Mouse (Mus musculus) neural tube, embryonic 15.5 days (tissue): ENCODE measurements around the gene Reg1. TPM values are rescaled to one million over a fixed set of nuclear protein-coding genes. Genes with fewer than 3 reads are reported as not detected.
"Not testable (repeated sequence)": the region's sequence is repeated elsewhere in the genome, so short reads cannot be mapped to it uniquely, and the experiment has no call there.

ENCODE experiments used
- ATAC-seq: fragments of 200-750 bp; cut with Nextera tagmentation; 2 replicates; pipeline ENCODE4 v1.8.0; 2017; ENCODE audit warnings: mild to moderate bottlenecking, moderate TSS enrichment, moderate library complexity; ENCODE audit not compliant: low FRiP score
- H3K27ac ChIP-seq: fragments of 300-500 bp; sonication (generic); replicated peaks from 2 replicates; pipeline ENCODE4 v1.5.1; 2015; ENCODE audit warnings: mild to moderate bottlenecking, inconsistent platforms
- H3K27me3 ChIP-seq: fragments of 300-500 bp; sonication (generic); replicated peaks from 2 replicates; pipeline ENCODE4 v1.6.1; 2015; ENCODE audit warnings: inconsistent platforms
- H3K36me3 ChIP-seq: fragments of 300-500 bp; sonication (generic); 2 replicates; pipeline ENCODE4 v1.6.1; 2015; ENCODE audit warnings: inconsistent platforms
- H3K4me1 ChIP-seq: fragments of 300-500 bp; sonication (generic); 2 replicates; pipeline ENCODE4 v1.6.1; 2015; ENCODE audit warnings: inconsistent platforms
- H3K4me2 ChIP-seq: fragments of 300-500 bp; sonication (generic); 2 replicates; pipeline ENCODE4 v1.6.1; 2015; ENCODE audit warnings: inconsistent platforms, mild to moderate bottlenecking, moderate library complexity
- H3K4me3 ChIP-seq: fragments of 300-500 bp; sonication (generic); replicated peaks from 2 replicates; pipeline ENCODE4 v1.5.1; 2015; ENCODE audit warnings: mild to moderate bottlenecking, inconsistent platforms
- H3K9ac ChIP-seq: fragments of 300-500 bp; sonication (generic); replicated peaks from 2 replicates; pipeline ENCODE4 v1.6.1; 2015; ENCODE audit warnings: mild to moderate bottlenecking, inconsistent platforms
- H3K9me3 ChIP-seq: fragments of 300-500 bp; sonication (generic); replicated peaks from 2 replicates; pipeline ENCODE4 v1.6.1; 2016; ENCODE audit warnings: inconsistent platforms
- WGBS: fragments of 180-500 bp; shearing (Covaris S2); methylation state at CpG from one replicate; pipeline ENCODE4 v1.1.7; 2015; ENCODE audit warnings: mixed read lengths; 5-methylcytosine and 5-hydroxymethylcytosine counted together
- polyA plus RNA-seq: library from polyadenylated mRNA; unstranded; fragments of >200 nt; fragmentation: Nextera tagmentation; extraction: Ambion mirVana; gene quantifications from 2 replicates; pipeline ENCODE4 v1.2.1, GENCODE M21; 2015

Gene Reg1
- 0.65 TPM in 1 of 2 replicates, not detected in the other for polyA plus RNA-seq

- H3K9ac ChIP-seq, ATAC-seq: not testable (repeated sequence)
These were observed at the start of gene Reg1 for GRCm38 (mm10) chr6:78422411-78422810. Reg1 (plus strand) TSS chr6:78422711.

GRCm38 (mm10) chr6:78378765-78379164, 43.7 kb upstream of the Reg1 start, which contains the start of gene Reg3d:
Reg3d (minus strand) TSS chr6:78378865.
- 80% methylated on average over 2 of the region's 2 CpGs for WGBS
- Histone ChIP-seq H3K27me3 (no peaks in the 10 kb centered on the region), H3K4me3 (no peak within 1 kb of the TSS), H3K27ac (no peak within 1 kb of the TSS), H3K9ac (no peak within 1 kb of the TSS), H3K36me3 (no peaks in the 10 kb centered on the region), H3K9me3 (no peaks in the 10 kb centered on the region), H3K4me2 (no peak within 1 kb of the TSS), H3K4me1 (no peaks in the 10 kb centered on the region)
- no peak for ATAC-seq

More at GRCm38 (mm10) chr6:78422411-78422810, at the start of gene Reg1:
- H3K27me3 ChIP-seq, H3K36me3 ChIP-seq, H3K9me3 ChIP-seq, H3K4me1 ChIP-seq, H3K4me3 ChIP-seq, H3K27ac ChIP-seq, H3K4me2 ChIP-seq: not testable (repeated sequence)

- no peaks in the 10 kb centered on the region for H3K9me3 ChIP-seq
- no peaks in the 10 kb centered on the region for H3K27me3 ChIP-seq
- H3K27ac ChIP-seq = no peak within 1 kb of the TSS
- H3K36me3 ChIP-seq = no peaks in the 10 kb centered on the region
- no peak within 1 kb of the TSS for H3K4me2 ChIP-seq
- H3K4me1 ChIP-seq = no peaks in the 10 kb centered on the region
- ATAC-seq = no peak
- no peak within 1 kb of the TSS for H3K9ac ChIP-seq
- H3K4me3 ChIP-seq = no peak within 1 kb of the TSS
These were observed 42.1 kb upstream of the Reg1 start, which contains the start of gene Reg3a for GRCm38 (mm10) chr6:78380409-78380808. Reg3a (plus strand) TSS chr6:78380709.

GRCm38 (mm10) chr6:78385609-78386008, 36.9 kb upstream of the Reg1 start:
- WGBS = 90% methylated on average over 3 of the region's 3 CpGs
- no peaks in the 10 kb centered on the region for H3K4me1 ChIP-seq
- ATAC-seq = no peak
- no peak overlapping the region for H3K27ac ChIP-seq
- H3K9ac ChIP-seq = no peak overlapping the region
- no peaks in the 10 kb centered on the region for H3K36me3 ChIP-seq
- H3K9me3 ChIP-seq = no peaks in the 10 kb centered on the region
- H3K4me2 ChIP-seq = no peak overlapping the region
- no peak overlapping the region for H3K4me3 ChIP-seq
- H3K27me3 ChIP-seq = no peaks in the 10 kb centered on the region

GRCm38 (mm10) chr6:78395323-78395722, 27.2 kb upstream of the Reg1 start, which contains the start of gene Reg2:
Reg2 (plus strand) TSS chr6:78395623.
- not testable (repeated sequence) for H3K4me2 ChIP-seq, H3K4me3 ChIP-seq, ATAC-seq, H3K27me3 ChIP-seq, H3K4me1 ChIP-seq, H3K9ac ChIP-seq, H3K9me3 ChIP-seq, H3K27ac ChIP-seq, H3K36me3 ChIP-seq
- 95% methylated on average over 4 of the region's 17 CpGs for WGBS

- Histone ChIP-seq H3K4me1 (no peaks in the 10 kb centered on the region), H3K27ac (no peak overlapping the region), H3K9ac (no peak overlapping the region), H3K36me3 (no peaks in the 10 kb centered on the region), H3K4me2 (no peak overlapping the region), H3K27me3 (no peaks in the 10 kb centered on the region), H3K9me3 (no peaks in the 10 kb centered on the region), H3K4me3 (no peak overlapping the region)
- ATAC-seq = no peak
- WGBS = 83% methylated on average over 3 of the region's 3 CpGs
These were observed 3.0 kb downstream of the Reg1 start for GRCm38 (mm10) chr6:78425497-78425896.

GRCm38 (mm10) chr6:78447202-78447601, 24.7 kb downstream of the Reg1 start:
- no peak overlapping the region for H3K4me3 ChIP-seq
- no peak for ATAC-seq
- H3K36me3 ChIP-seq = no peaks in the 10 kb centered on the region
- WGBS = 70% methylated on average over 1 of the region's 1 CpGs
- no peak overlapping the region for H3K4me2 ChIP-seq
- H3K27ac ChIP-seq = no peak overlapping the region
- no peaks in the 10 kb centered on the region for H3K9me3 ChIP-seq
- no peak overlapping the region for H3K9ac ChIP-seq
- no peaks in the 10 kb centered on the region for H3K4me1 ChIP-seq
- no peaks in the 10 kb centered on the region for H3K27me3 ChIP-seq

- Histone ChIP-seq H3K4me3 (no peak overlapping the region), H3K4me2 (no peak overlapping the region), H3K36me3 (no peaks in the 10 kb centered on the region), H3K9ac (no peak overlapping the region), H3K27ac (no peak overlapping the region), H3K4me1 (no peaks in the 10 kb centered on the region), H3K27me3 (no peaks in the 10 kb centered on the region), H3K9me3 (no peaks in the 10 kb centered on the region)
- no peak for ATAC-seq
These were observed 25.9 kb downstream of the Reg1 start for GRCm38 (mm10) chr6:78448409-78448808.

GRCm38 (mm10) chr6:78452804-78453203, 30.3 kb downstream of the Reg1 start:
- H3K9me3 ChIP-seq = no peaks in the 10 kb centered on the region

GRCm38 (mm10) chr6:78460191-78460825, 37.8 kb downstream of the Reg1 start:
- no peak for ATAC-seq
- H3K9ac ChIP-seq = no peak overlapping the region
- H3K4me2 ChIP-seq = no peak overlapping the region
- WGBS = 42% methylated on average over 3 of the region's 3 CpGs
- no peak overlapping the region for H3K27ac ChIP-seq
- no peak overlapping the region for H3K4me3 ChIP-seq
- no peaks in the 10 kb centered on the region for H3K36me3 ChIP-seq
- H3K27me3 ChIP-seq = no peaks in the 10 kb centered on the region
- no peaks in the 10 kb centered on the region for H3K9me3 ChIP-seq
- no peaks in the 10 kb centered on the region for H3K4me1 ChIP-seq

More at GRCm38 (mm10) chr6:78452804-78453203, 30.3 kb downstream of the Reg1 start:
- 91% methylated on average over 2 of the region's 2 CpGs for WGBS
- ATAC-seq = no peak
- Histone ChIP-seq H3K27ac (no peak overlapping the region), H3K4me3 (no peak overlapping the region), H3K36me3 (no peaks in the 10 kb centered on the region), H3K4me2 (no peak overlapping the region), H3K4me1 (no peaks in the 10 kb centered on the region), H3K27me3 (no peaks in the 10 kb centered on the region), H3K9ac (no peak overlapping the region)

- H3K4me2 ChIP-seq = no peak overlapping the region
- no peaks in the 10 kb centered on the region for H3K36me3 ChIP-seq
- H3K4me3 ChIP-seq = no peak overlapping the region
- WGBS = 79% methylated on average over 2 of the region's 2 CpGs
- no peak overlapping the region for H3K27ac ChIP-seq
- H3K9ac ChIP-seq = no peak overlapping the region
- H3K9me3 ChIP-seq = no peaks in the 10 kb centered on the region
- no peak for ATAC-seq
- no peaks in the 10 kb centered on the region for H3K4me1 ChIP-seq
- no peaks in the 10 kb centered on the region for H3K27me3 ChIP-seq
These were observed 39.8 kb downstream of the Reg1 start for GRCm38 (mm10) chr6:78462360-78462759.

- no peak overlapping the region for H3K4me3 ChIP-seq
- H3K9ac ChIP-seq = no peak overlapping the region
- no peaks in the 10 kb centered on the region for H3K4me1 ChIP-seq
- no peaks in the 10 kb centered on the region for H3K36me3 ChIP-seq
- H3K4me2 ChIP-seq = no peak overlapping the region
- no peaks in the 10 kb centered on the region for H3K9me3 ChIP-seq
- 81% methylated on average over 2 of the region's 2 CpGs for WGBS
- H3K27me3 ChIP-seq = no peaks in the 10 kb centered on the region
- ATAC-seq = no peak
- no peak overlapping the region for H3K27ac ChIP-seq
These were observed 40.8 kb downstream of the Reg1 start for GRCm38 (mm10) chr6:78463266-78463665.
